Mouse (Mus musculus): ENCODE measurements at regions not wholly inside any gene's neighbourhood (a gene's known extent, or its start where the extent isn't known, plus 50 kb on each side); places are given as distances from the start of the nearest gene placed in this dataset.
"Not testable (repeated sequence)": the region's sequence is repeated elsewhere in the genome, so short reads cannot be mapped to it uniquely, and the experiment has no call there.

DNA sequence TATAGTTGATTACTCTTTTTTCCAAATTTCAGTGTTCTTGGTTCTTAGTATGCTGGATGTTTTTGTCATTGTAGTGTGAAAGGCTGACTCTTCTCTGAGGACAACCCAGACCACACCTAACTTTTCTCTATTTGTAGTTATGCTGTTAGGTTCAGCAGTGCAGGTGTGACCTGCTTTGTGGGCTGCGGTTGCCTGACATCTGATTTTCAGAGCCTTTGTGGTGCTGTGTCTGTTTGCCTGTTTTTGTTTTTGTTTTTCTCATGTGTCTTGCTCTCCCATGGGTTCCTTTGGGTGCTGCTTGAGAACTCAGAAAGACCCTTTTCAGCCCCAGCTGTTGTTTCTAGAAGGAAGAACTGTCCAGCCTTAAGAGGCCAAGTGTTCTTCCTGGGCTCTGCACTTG is 52.0 kb upstream of the Trpm1 start:
- WGBS: 96% methylated on average over 1 of the region's 1 CpGs
- Histone ChIP-seq H3K27ac (ENCODE audit: low read length) (no peak overlapping the region), H3K9ac (replicated peaks; ENCODE audit: low read length) (no peak overlapping the region), H3K4me1 (ENCODE audit: insufficient read depth, low read length) (no peaks in the 10 kb centered on the region), H3K9me3 (ENCODE audit: low read length) (no peaks in the 10 kb centered on the region), H3K27me3 (ENCODE audit: insufficient read depth, low read length) (no peaks in the 10 kb centered on the region), H3K36me3 (ENCODE audit: insufficient read depth, low read length) (no peaks in the 10 kb centered on the region), H3K4me2 (replicated peaks; ENCODE audit: low read depth, low read length) (no peak overlapping the region), H3K4me3 (ENCODE audit: low read length) (no peak overlapping the region)
- ATAC-seq (ENCODE audit: low FRiP score, low TSS enrichment): no peak

DNA sequence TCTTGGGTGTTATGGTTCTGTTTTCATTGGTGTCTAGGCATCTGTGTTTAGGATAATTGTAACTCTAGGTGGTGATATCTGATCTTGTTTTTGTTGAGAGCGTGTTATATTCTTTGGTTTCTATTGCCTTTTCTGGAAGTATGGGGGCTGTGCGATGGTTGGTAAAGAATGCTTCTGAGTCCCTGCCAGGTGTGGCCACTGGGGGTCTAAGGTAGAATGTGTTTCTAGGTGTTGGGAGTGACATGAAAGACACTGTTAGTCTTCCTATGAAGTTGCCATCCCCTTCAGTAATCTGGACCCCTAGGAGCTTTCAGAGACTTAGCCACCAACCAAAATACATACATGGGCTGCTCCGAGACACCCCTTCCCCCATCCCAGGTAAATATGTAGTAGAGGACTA is 54.0 kb upstream of the Trpm1 start:
- Histone ChIP-seq H3K27ac (ENCODE audit: low read length) (no peak overlapping the region), H3K36me3 (ENCODE audit: insufficient read depth, low read length) (no peaks in the 10 kb centered on the region), H3K4me2 (replicated peaks; ENCODE audit: low read depth, low read length) (no peak overlapping the region), H3K9ac (replicated peaks; ENCODE audit: low read length) (no peak overlapping the region), H3K9me3 (ENCODE audit: low read length) (no peaks in the 10 kb centered on the region), H3K27me3 (ENCODE audit: insufficient read depth, low read length) (no peaks in the 10 kb centered on the region), H3K4me3 (ENCODE audit: low read length) (no peak overlapping the region), H3K4me1 (ENCODE audit: insufficient read depth, low read length) (no peaks in the 10 kb centered on the region)
- ATAC-seq (ENCODE audit: low FRiP score, low TSS enrichment): no peak
- WGBS: 86% methylated on average over 3 of the region's 3 CpGs

DNA sequence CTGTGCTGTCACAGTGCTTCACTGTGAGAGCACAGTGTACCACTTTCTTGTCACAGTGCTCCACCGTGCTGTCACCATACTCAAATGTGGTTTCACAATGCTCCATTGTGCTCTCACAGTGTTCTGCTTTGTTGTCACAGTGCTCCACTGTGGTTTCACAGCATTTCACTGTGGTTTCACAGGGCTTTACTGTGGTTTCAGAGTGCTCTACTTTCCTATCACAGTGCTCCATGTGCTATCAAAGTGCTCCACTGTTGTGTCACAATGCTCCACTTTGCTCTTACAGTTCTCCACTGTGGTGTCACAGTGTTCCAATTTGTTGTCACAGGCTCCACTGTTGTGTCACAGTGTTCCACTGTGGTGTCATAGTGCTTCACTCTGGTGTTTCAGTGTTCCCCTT is 63.6 kb upstream of the Trpm1 start:
- WGBS: 92% methylated on average over 1 of the region's 1 CpGs
- no peak overlapping the region for H3K4me3 ChIP-seq (ENCODE audit: low read length)
- no peak overlapping the region for H3K9ac ChIP-seq (replicated peaks; ENCODE audit: low read length)
- H3K4me1 ChIP-seq (ENCODE audit: insufficient read depth, low read length): no peaks in the 10 kb centered on the region
- H3K36me3 ChIP-seq (ENCODE audit: insufficient read depth, low read length): no peaks in the 10 kb centered on the region
- no peaks in the 10 kb centered on the region for H3K9me3 ChIP-seq (ENCODE audit: low read length)
- H3K27me3 ChIP-seq (ENCODE audit: insufficient read depth, low read length): no peaks in the 10 kb centered on the region
- H3K27ac ChIP-seq (ENCODE audit: low read length): no peak overlapping the region
- no peak overlapping the region for H3K4me2 ChIP-seq (replicated peaks; ENCODE audit: low read depth, low read length)
- no peak for ATAC-seq (ENCODE audit: low FRiP score, low TSS enrichment)

DNA sequence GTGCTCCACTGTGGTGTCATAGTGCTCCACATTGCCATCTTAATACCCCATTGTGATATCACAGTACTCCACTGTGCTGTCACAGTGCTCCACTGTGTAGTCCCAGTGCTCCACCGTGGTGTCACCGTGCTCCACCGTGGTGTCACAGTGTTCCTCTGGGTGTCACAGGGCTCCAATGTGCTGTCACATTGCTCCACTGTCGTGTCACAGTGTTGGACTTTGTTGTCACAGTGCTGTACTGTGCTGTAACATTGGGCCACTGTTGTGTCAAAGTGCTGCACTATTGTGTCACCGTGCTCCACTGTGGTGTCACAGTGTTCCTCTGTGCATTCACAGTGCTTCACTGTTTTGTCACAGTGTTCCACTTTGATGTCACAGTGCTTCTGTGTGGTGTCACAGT is 64.6 kb upstream of the Trpm1 start:
- Histone ChIP-seq H3K9me3 (ENCODE audit: low read length) (no peaks in the 10 kb centered on the region), H3K27ac (ENCODE audit: low read length) (no peak overlapping the region), H3K4me3 (ENCODE audit: low read length) (no peak overlapping the region), H3K4me2 (replicated peaks; ENCODE audit: low read depth, low read length) (no peak overlapping the region), H3K9ac (replicated peaks; ENCODE audit: low read length) (no peak overlapping the region), H3K36me3 (ENCODE audit: insufficient read depth, low read length) (no peaks in the 10 kb centered on the region), H3K27me3 (ENCODE audit: insufficient read depth, low read length) (no peaks in the 10 kb centered on the region), H3K4me1 (ENCODE audit: insufficient read depth, low read length) (no peaks in the 10 kb centered on the region)
- no peak for ATAC-seq (ENCODE audit: low FRiP score, low TSS enrichment)
- 85% methylated on average over 5 of the region's 5 CpGs for WGBS

DNA sequence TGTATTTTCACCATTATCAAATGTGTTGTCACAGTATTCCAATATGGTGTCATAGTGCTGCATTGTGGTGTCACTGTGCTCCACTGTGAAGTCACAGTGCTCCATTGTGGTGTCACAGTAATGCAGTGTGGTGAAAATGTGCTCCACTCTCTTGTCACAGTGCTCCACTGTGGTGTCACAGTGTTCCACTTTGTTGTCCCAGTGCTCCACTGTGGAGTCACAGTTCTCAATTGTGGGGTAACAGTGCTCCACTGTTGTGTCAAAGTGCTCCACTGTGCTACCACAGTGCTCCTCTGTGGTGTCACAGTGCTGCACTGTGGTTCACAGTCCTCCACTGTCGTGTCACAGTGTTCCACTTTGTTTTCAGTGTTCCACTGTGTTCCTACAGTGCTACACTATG is 69.7 kb upstream of the Trpm1 start:
- not testable (repeated sequence) for ATAC-seq (ENCODE audit: low FRiP score, low TSS enrichment); H3K36me3 ChIP-seq (ENCODE audit: insufficient read depth, low read length); H3K27ac ChIP-seq (ENCODE audit: low read length); H3K27me3 ChIP-seq (ENCODE audit: insufficient read depth, low read length); H3K9ac ChIP-seq (replicated peaks; ENCODE audit: low read length); H3K4me3 ChIP-seq (ENCODE audit: low read length); H3K4me2 ChIP-seq (replicated peaks; ENCODE audit: low read depth, low read length); H3K9me3 ChIP-seq (ENCODE audit: low read length); H3K4me1 ChIP-seq (ENCODE audit: insufficient read depth, low read length)
- 72% methylated on average over 1 of the region's 1 CpGs for WGBS

DNA sequence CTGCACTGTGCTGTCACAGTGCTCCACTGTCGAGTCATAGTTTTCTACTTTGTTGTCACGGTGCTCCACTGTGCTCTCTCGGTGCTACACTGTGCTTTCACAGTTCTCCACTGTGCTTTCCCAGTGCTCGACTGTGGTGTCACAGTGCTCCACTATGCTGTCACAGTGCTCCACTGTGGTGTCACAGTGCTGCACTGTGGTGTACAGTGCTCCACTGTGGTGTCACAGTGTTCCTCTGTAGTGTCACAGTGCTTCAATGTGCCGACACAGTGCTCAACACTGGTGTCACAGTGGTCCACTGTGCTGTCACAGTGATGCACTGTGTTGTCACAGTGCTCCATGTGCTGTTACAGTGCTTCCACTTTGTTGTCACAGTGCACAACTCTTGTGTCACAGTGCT is 71.0 kb upstream of the Trpm1 start:
- no peaks in the 10 kb centered on the region for H3K27me3 ChIP-seq (ENCODE audit: insufficient read depth, low read length)
- ATAC-seq (ENCODE audit: low FRiP score, low TSS enrichment): no peak
- H3K4me3 ChIP-seq (ENCODE audit: low read length): no peak overlapping the region
- H3K27ac ChIP-seq (ENCODE audit: low read length): no peak overlapping the region
- H3K9me3 ChIP-seq (ENCODE audit: low read length): no peaks in the 10 kb centered on the region
- H3K4me1 ChIP-seq (ENCODE audit: insufficient read depth, low read length): no peaks in the 10 kb centered on the region
- H3K4me2 ChIP-seq (replicated peaks; ENCODE audit: low read depth, low read length): no peak overlapping the region
- no peak overlapping the region for H3K9ac ChIP-seq (replicated peaks; ENCODE audit: low read length)
- H3K36me3 ChIP-seq (ENCODE audit: insufficient read depth, low read length): no peaks in the 10 kb centered on the region
- WGBS: 84% methylated on average over 5 of the region's 5 CpGs

DNA sequence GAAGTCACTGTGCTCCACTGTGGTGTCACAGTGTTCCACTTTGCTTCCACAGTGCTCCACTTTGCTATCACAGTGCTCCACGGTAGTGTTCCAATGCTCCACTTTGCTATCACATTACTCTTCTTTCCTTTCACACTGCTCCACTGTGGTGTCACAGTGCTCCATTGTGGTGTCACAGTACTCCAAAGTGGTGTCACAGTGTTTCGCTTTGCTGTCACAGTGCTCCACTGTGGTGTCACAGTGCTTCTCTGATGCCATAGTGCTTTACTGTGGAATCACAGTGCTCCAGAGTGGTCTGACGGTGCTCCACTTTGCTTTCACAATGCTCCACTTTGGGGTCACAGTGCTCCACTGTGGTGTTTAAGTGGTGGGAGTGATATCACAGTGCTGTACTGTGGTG is 71.4 kb upstream of the Trpm1 start:
- Histone ChIP-seq H3K4me1 (ENCODE audit: insufficient read depth, low read length) (no peaks in the 10 kb centered on the region), H3K4me2 (replicated peaks; ENCODE audit: low read depth, low read length) (no peak overlapping the region), H3K27me3 (ENCODE audit: insufficient read depth, low read length) (no peaks in the 10 kb centered on the region), H3K27ac (ENCODE audit: low read length) (no peak overlapping the region), H3K9ac (replicated peaks; ENCODE audit: low read length) (no peak overlapping the region), H3K9me3 (ENCODE audit: low read length) (no peaks in the 10 kb centered on the region), H3K36me3 (ENCODE audit: insufficient read depth, low read length) (no peaks in the 10 kb centered on the region), H3K4me3 (ENCODE audit: low read length) (no peak overlapping the region)
- ATAC-seq (ENCODE audit: low FRiP score, low TSS enrichment): no peak
- 91% methylated on average over 3 of the region's 3 CpGs for WGBS

DNA sequence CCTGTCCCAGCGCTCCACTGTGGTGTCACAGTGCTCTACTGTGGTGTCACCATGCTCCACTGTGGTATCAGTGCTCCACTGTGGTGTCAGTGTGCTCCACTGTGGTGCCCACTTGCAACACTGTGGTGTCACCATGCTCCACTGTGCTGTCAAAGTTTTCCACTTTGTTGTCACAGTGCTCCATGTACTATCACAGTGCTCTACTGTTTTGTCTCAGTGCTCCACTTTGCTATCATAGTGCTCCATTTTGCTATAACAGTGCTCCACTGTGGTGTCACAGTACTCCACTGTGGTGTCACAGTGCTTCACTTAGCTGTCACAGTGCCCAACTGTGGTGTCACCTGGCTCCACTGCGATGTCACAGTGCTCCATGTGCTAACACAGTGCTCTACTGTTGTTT is 72.0 kb upstream of the Trpm1 start:
- no peak overlapping the region for H3K27ac ChIP-seq (ENCODE audit: low read length)
- ATAC-seq (ENCODE audit: low FRiP score, low TSS enrichment): no peak

DNA sequence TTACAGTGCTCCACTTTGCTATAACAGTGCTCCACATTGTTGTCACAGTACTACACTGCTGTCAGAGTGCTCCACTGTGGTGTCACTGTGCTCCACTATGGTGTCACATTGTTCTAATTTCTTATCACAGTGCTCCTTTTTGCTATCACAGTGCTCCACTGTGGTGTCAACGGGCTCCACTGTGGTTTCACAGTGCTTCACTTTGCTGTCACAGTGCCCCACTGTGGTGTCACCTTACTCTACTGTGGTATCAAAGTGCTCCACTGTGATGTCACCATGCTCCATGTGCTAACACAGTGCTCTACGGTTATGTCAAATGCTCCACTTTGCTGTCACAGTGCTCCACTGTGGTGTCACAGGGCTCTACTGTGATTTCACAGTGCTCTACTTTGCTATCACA is 72.6 kb upstream of the Trpm1 start:
- 90% methylated on average over 2 of the region's 2 CpGs for WGBS
- Histone ChIP-seq H3K4me1 (ENCODE audit: insufficient read depth, low read length) (no peaks in the 10 kb centered on the region), H3K27me3 (ENCODE audit: insufficient read depth, low read length) (no peaks in the 10 kb centered on the region), H3K4me2 (replicated peaks; ENCODE audit: low read depth, low read length) (no peak overlapping the region), H3K9me3 (ENCODE audit: low read length) (no peaks in the 10 kb centered on the region; the same call in 1 of the 2 replicates), H3K4me3 (ENCODE audit: low read length) (no peak overlapping the region), H3K9ac (replicated peaks; ENCODE audit: low read length) (no peak overlapping the region), H3K36me3 (ENCODE audit: insufficient read depth, low read length) (no peaks in the 10 kb centered on the region), H3K27ac (ENCODE audit: low read length) (no peak overlapping the region)
- ATAC-seq (ENCODE audit: low FRiP score, low TSS enrichment): no peak

More for the DNA sequence above, 72.0 kb upstream of the Trpm1 start:
- no peak overlapping the region for H3K9ac ChIP-seq (replicated peaks; ENCODE audit: low read length)
- H3K4me2 ChIP-seq (replicated peaks; ENCODE audit: low read depth, low read length): no peak overlapping the region
- H3K36me3 ChIP-seq (ENCODE audit: insufficient read depth, low read length): no peaks in the 10 kb centered on the region
- no peaks in the 10 kb centered on the region for H3K4me1 ChIP-seq (ENCODE audit: insufficient read depth, low read length)
- no peaks in the 10 kb centered on the region for H3K27me3 ChIP-seq (ENCODE audit: insufficient read depth, low read length)
- H3K4me3 ChIP-seq (ENCODE audit: low read length): no peak overlapping the region
- WGBS: 72% methylated on average over 2 of the region's 2 CpGs
- H3K9me3 ChIP-seq (ENCODE audit: low read length): no peaks in the 10 kb centered on the region

DNA sequence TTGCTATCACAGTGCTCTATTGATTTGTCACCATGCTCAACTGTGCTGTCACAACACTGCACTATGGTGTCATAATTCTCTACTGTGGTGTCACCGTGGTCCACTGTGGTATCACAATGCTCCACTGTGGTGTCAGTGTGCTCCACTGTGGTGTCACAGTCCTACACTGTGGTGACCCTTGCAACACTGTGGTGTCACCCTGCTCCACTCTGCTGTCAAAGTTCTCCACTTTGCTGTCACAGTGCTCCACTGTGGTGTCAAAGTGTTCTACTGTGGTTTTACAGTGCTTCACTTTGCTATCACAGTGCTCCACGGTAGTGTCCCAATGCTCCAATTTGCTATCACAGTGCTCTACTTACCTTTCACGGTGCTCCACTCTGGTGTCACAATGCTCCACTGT is 74.3 kb upstream of the Trpm1 start:
- Histone ChIP-seq H3K27ac (ENCODE audit: low read length) (no peak overlapping the region), H3K4me2 (replicated peaks; ENCODE audit: low read depth, low read length) (no peak overlapping the region), H3K36me3 (ENCODE audit: insufficient read depth, low read length) (no peaks in the 10 kb centered on the region), H3K27me3 (ENCODE audit: insufficient read depth, low read length) (no peaks in the 10 kb centered on the region), H3K4me1 (ENCODE audit: insufficient read depth, low read length) (no peaks in the 10 kb centered on the region), H3K9me3 (ENCODE audit: low read length) (no peaks in the 10 kb centered on the region; the same call in 1 of the 2 replicates), H3K4me3 (ENCODE audit: low read length) (no peak overlapping the region), H3K9ac (replicated peaks; ENCODE audit: low read length) (no peak overlapping the region)
- ATAC-seq (ENCODE audit: low FRiP score, low TSS enrichment): no peak
- WGBS: 85% methylated on average over 3 of the region's 3 CpGs

DNA sequence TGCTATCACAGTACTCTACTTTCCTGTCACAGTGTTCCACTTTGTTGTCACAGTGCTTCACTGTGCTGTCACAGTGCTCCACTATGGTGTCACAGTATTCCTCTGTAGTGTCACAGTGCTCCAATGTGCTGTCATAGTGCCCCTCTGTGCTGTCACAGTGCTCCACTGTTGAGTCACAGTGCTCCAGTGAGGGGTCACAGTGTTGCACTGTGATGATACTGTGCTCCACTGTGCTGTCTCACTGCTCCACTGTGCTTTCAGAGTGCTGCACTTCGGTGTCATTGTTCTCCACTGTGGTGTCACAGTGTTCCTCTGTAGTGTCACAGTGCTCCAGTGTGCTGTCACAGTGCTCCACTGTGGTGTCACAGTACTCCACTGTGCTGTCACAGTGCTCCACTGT is 75.0 kb upstream of the Trpm1 start:
- H3K27me3 ChIP-seq (ENCODE audit: insufficient read depth, low read length): no peaks in the 10 kb centered on the region

More for the DNA sequence above, 75.0 kb upstream of the Trpm1 start:
- no peak overlapping the region for H3K27ac ChIP-seq (ENCODE audit: low read length)
- no peaks in the 10 kb centered on the region for H3K36me3 ChIP-seq (ENCODE audit: insufficient read depth, low read length)
- H3K4me2 ChIP-seq (replicated peaks; ENCODE audit: low read depth, low read length): no peak overlapping the region
- no peak for ATAC-seq (ENCODE audit: low FRiP score, low TSS enrichment)
- 81% methylated on average over 1 of the region's 1 CpGs for WGBS
- no peak overlapping the region for H3K9ac ChIP-seq (replicated peaks; ENCODE audit: low read length)
- H3K9me3 ChIP-seq (ENCODE audit: low read length): no peaks in the 10 kb centered on the region; the same call in 1 of the 2 replicates
- no peaks in the 10 kb centered on the region for H3K4me1 ChIP-seq (ENCODE audit: insufficient read depth, low read length)
- no peak overlapping the region for H3K4me3 ChIP-seq (ENCODE audit: low read length)
